Mouse (Mus musculus) C2C12 (cell line): Measurements from ENCODE around the gene Uckl1. TPM values are rescaled to one million over a fixed set of nuclear protein-coding genes. Genes with fewer than 3 reads are reported as not detected.

Experiments used
- H3K27me3 ChIP-seq: one replicate; pipeline ENCODE4 v1.6.1; 2011; ENCODE audit not compliant: control insufficient read depth, insufficient read depth, insufficient read length
- H3K36me3 ChIP-seq: one replicate; pipeline ENCODE4 v1.6.1; 2011; ENCODE audit not compliant: control insufficient read depth, insufficient read depth
- H3K4me3 ChIP-seq: one replicate; pipeline ENCODE4 v1.5.1; 2011; ENCODE audit warnings: mild to moderate bottlenecking, control low read depth; ENCODE audit not compliant: poor library complexity, insufficient read depth, severe bottlenecking
- H3K79me2 ChIP-seq: one replicate; pipeline ENCODE4 v1.6.1; 2011; ENCODE audit not compliant: control insufficient read depth, insufficient read depth
- H3K79me3 ChIP-seq: one replicate; pipeline ENCODE4 v1.6.1; 2011; ENCODE audit warnings: low read depth, control low read depth
- H3ac ChIP-seq: one replicate; pipeline ENCODE3; 2011; ENCODE audit warnings: low read depth; ENCODE audit not compliant: control insufficient read depth, insufficient read length
- CEBPB ChIP-seq: IDR thresholded peaks from one replicate; pipeline ENCODE4 v1.6.1; 2011; ENCODE audit warnings: low read depth, mild to moderate bottlenecking, control low read depth, moderate library complexity
- CTCF ChIP-seq: IDR thresholded peaks from one replicate; pipeline ENCODE4 v1.5.1; 2011; ENCODE audit not compliant: control insufficient read depth, insufficient read depth, insufficient read length
- FOSL1 ChIP-seq: IDR thresholded peaks from one replicate; pipeline ENCODE4 v1.8.0; 2011; ENCODE audit warnings: mild to moderate bottlenecking, low read length; ENCODE audit not compliant: poor library complexity, insufficient read depth, severe bottlenecking
- MAX ChIP-seq: IDR thresholded peaks from one replicate; pipeline ENCODE4 v1.6.1; 2011; ENCODE audit warnings: mild to moderate bottlenecking, control low read depth
- MYOD1 ChIP-seq: IDR thresholded peaks from one replicate; pipeline ENCODE4 v1.6.1; 2011; ENCODE audit warnings: low read depth; ENCODE audit not compliant: control insufficient read depth, insufficient read length
- MYOG ChIP-seq: IDR thresholded peaks from one replicate; pipeline ENCODE4 v1.6.1; 2011; ENCODE audit not compliant: control insufficient read depth, insufficient read length; ENCODE audit errors: extremely low read depth
- USF1 ChIP-seq: IDR thresholded peaks from one replicate; pipeline ENCODE4 v1.6.1; 2011; ENCODE audit warnings: low read depth, mild to moderate bottlenecking, control low read depth, moderate library complexity
- polyA plus RNA-seq: library from polyadenylated mRNA; unstranded; fragments of >200 nt; fragmentation: generic; extraction: Trizol; gene quantifications from one replicate; pipeline ENCODE4 v1.2.1, GENCODE M21; 2012; ENCODE audit warnings: missing spikeins

The Uckl1 gene
- polyA plus RNA-seq, 1 experiment = 20.6 TPM

DNA sequence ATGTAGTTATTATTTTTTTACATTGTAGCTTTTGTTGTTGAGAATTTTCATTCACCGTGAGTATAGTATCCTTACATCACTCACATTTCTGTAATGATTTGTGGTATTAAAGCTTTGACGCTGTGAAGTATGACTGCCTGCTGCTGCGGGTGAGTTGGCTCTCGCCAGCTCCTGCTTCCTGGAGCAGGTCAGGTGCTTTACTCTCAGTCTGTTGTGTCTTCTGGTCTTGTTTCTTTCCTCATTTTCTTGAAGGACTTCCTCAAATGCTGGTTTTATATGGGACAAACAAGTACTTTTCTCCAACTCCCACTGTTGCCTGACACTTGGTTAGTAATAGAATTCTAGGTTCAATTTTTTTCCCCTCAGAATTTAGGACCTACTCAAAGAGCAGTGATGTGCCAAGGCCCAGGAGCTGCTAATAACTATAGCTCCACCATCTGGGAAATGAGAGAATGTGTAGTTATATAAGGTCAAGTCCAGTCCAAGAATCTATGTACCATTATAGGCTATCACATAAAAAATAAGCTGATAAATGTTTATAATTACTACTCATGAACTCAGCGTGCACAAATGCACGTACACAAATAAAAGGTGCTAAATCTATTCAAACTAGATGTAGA, 42.8 kb downstream of the Uckl1 start:
- peaks cover 68% of the 10 kb centered on the region for H3K79me3 ChIP-seq
- H3K36me3 ChIP-seq = peaks cover 39% of the 10 kb centered on the region
- no peaks in the 10 kb centered on the region for H3K27me3 ChIP-seq
- no peak overlapping the region for H3K4me3 ChIP-seq
- peaks cover 94% of the 10 kb centered on the region for H3K79me2 ChIP-seq
- H3ac ChIP-seq = no peak overlapping the region
- TF ChIP-seq CTCF (no peak), MYOG (no peak), MYOD1 (no peak), USF1 (no peak), MAX (no peak), CEBPB (no peak), FOSL1 (no peak)

DNA sequence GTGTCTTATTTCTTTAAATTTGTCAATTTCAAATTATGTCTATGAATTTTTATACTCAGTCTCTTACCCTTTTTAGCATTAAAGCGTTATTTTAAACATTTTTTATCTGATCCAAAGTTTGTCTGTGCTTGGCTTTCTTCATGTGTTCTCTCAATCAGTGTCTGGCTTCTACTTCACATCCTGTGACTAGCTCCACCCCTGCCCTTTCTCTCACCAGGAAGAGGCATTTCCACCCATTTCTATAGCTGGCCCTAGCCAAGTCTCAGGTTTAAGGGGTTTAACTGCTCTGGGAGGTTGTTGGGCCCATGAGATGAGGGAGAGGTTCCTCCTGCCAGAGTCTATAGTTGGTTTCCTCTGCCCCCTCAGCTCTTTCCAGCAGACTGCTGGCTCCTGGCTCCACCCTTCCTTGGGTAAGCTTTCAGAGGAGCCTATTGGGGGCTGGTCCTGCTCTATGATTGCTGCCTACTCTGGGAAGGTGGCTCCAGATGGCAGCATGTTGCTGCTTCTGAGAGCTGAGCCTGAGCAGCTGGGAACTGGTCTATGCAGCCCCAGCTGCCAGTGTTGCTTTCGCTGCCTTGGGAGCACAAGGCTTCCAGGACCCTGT, 47.1 kb downstream of the Uckl1 start:
- Histone ChIP-seq H3ac (no peak overlapping the region), H3K79me3 (peaks cover 80% of the 10 kb centered on the region), H3K27me3 (no peaks in the 10 kb centered on the region), H3K79me2 (peaks cover 100% of the 10 kb centered on the region), H3K36me3 (peaks cover 35% of the 10 kb centered on the region), H3K4me3 (no peak overlapping the region)
- TF ChIP-seq CTCF (no peak), MAX (no peak), USF1 (no peak), CEBPB (no peak), MYOG (no peak), MYOD1 (no peak), FOSL1 (no peak)

DNA sequence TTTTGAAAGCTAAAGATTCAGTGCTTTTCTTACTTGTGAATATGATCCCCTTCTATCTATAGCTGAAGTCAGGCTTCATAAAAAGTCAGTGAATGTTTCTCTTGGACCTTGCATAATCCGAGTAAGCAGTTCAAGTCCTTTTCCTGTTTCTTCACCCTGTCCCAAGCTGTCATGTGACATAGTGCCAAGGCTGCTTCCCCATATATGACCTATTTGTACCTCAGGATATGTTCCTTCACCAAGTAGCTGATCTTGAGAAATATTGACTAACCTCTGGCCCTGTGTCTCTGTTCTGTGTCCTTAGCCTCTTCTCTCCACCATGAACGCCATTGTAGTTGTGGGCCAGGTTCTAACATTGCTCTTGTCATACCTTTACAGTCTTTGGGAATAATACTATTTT, 48.3 kb downstream of the Uckl1 start:
- Histone ChIP-seq H3K79me3 (peaks cover 82% of the 10 kb centered on the region), H3K79me2 (peaks cover 100% of the 10 kb centered on the region), H3K27me3 (no peaks in the 10 kb centered on the region), H3ac (no peak overlapping the region), H3K36me3 (peaks cover 36% of the 10 kb centered on the region), H3K4me3 (no peak overlapping the region)
- TF ChIP-seq MYOD1 (no peak), MAX (no peak), USF1 (no peak), CTCF (no peak), CEBPB (no peak), MYOG (no peak), FOSL1 (no peak)

DNA sequence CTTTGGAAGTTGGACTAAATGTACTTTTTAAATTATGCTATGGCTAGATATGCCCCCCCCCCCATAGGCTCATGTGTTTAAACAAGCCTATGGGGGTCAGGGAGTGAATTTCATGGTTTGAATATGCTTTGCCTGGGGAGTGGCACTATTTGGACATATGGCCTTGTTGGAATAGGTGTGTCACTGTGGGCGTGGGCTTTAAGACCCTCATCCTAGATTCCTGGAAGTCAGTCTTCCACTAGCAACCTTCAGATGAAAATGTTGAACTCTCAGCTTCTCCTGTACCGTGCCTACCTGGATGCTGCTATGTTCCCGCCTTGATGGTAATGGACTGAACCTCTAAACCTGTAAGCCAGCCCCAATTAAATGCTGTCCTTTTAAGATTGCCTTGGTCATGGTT, 52.1 kb downstream of the Uckl1 start:
- TF ChIP-seq MYOG (no peak), MAX (no peak), FOSL1 (no peak), MYOD1 (no peak), CEBPB (no peak), CTCF (no peak), USF1 (no peak)
- no peak overlapping the region for H3K4me3 ChIP-seq
- H3K79me3 ChIP-seq = peaks cover 92% of the 10 kb centered on the region
- H3K36me3 ChIP-seq = peaks cover 54% of the 10 kb centered on the region
- H3K27me3 ChIP-seq = no peaks in the 10 kb centered on the region
- H3ac ChIP-seq = no peak overlapping the region
- peaks cover 100% of the 10 kb centered on the region for H3K79me2 ChIP-seq

DNA sequence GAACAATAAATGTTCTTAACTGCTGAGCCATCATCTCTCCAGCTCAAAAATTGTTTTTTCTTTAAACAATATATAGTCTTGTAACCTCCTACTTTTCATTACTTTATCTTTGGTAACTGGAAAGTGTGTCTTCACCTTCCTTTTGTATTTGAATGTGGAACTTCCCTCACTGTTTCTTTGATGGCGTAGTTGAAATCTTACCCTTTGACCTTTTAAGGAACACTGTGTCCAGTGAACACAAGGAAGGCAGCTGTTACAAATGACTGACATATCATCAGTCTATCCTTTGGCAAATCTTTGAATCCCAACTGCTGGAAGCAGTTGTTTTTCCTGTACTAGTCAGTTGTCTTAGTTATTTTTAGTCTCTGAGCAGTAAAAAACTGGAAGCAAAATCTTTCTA, 55.6 kb downstream of the Uckl1 start:
- Histone ChIP-seq H3K4me3 (no peak overlapping the region), H3ac (no peak overlapping the region), H3K79me3 (peaks cover 98% of the 10 kb centered on the region), H3K36me3 (peaks cover 66% of the 10 kb centered on the region), H3K27me3 (no peaks in the 10 kb centered on the region), H3K79me2 (peaks cover 100% of the 10 kb centered on the region)
- TF ChIP-seq FOSL1 = no peak
- TF ChIP-seq USF1 = no peak
- TF ChIP-seq CEBPB = no peak
- TF ChIP-seq MYOD1 = no peak
- no peak for TF ChIP-seq MYOG
- no peak for TF ChIP-seq MAX
- no peak for TF ChIP-seq CTCF
